Mouse (Mus musculus): Measurements from ENCODE around the gene Hic1.

DNA sequence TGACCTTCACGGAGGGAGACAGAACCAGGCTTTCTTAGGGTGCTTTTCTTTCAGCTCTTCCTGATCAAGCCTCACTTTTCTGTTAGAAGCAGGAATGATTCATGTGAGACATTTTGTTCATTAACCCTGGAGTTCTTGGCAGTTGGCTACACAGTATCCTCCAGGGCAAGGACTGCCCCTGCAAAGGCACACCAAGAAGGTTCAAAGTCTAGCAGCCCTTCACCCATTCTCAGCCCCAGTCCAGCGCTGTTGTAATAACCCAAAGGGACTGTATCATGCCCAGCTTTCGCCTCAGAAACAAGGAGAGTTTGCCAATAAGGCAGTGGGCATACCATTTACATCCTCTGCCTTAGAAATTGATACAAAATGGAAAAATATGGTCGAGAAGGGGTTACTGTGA lies 34.0 kb downstream of the Hic1 start:
- TF ChIP-seq CTCF (IDR thresholded peaks at IDR 0.05; ENCODE audit: low read depth, low read length) (no peak), POLR2A (IDR thresholded peaks at IDR 0.05; ENCODE audit: insufficient read depth, low read length) (no peak)
